Mouse (Mus musculus) kidney, adult 2 months (tissue): Measurements from ENCODE around the gene Rrh. TPM values are rescaled to one million over a fixed set of nuclear protein-coding genes. Genes with fewer than 3 reads are reported as not detected.

Source experiments
- DNase-seq: peaks from one replicate; pipeline ENCODE4 v3.0.0; 2021
- H3K27ac ChIP-seq: fragments of 200-500 bp; 2 replicates; pipeline ENCODE4 v1.5.1; 2012; ENCODE audit warnings: low read depth, low read length, control low read depth, inconsistent platforms; ENCODE audit not compliant: insufficient read depth
- H3K27me3 ChIP-seq: fragments of 200-500 bp; replicated peaks from 2 replicates; pipeline ENCODE4 v1.6.1; 2012; ENCODE audit warnings: mild to moderate bottlenecking, moderate library complexity, low read length, inconsistent platforms; ENCODE audit not compliant: control insufficient read depth, insufficient read depth
- H3K36me3 ChIP-seq: fragments of 200-500 bp; 2 replicates; pipeline ENCODE4 v1.6.1; 2012; ENCODE audit warnings: mild to moderate bottlenecking, moderate library complexity, low read length, inconsistent platforms; ENCODE audit not compliant: control insufficient read depth, insufficient read depth
- H3K4me1 ChIP-seq: fragments of 200-500 bp; 2 replicates; pipeline ENCODE4 v1.6.1; 2011; ENCODE audit warnings: low read length; ENCODE audit not compliant: control insufficient read depth, insufficient read depth
- H3K4me3 ChIP-seq: fragments of 200-500 bp; 2 replicates; pipeline ENCODE4 v1.5.1; 2011; ENCODE audit warnings: mild to moderate bottlenecking, low read depth, low read length, control low read depth; ENCODE audit not compliant: insufficient read depth
- CTCF ChIP-seq: fragments of 200-500 bp; conservative IDR thresholded peaks from 2 replicates; pipeline ENCODE4 v1.5.1; 2011; ENCODE audit warnings: low read depth, mild to moderate bottlenecking, control low read depth, low read length, moderate library complexity, mixed read lengths; ENCODE audit not compliant: insufficient read depth, insufficient read length
- POLR2A ChIP-seq: fragments of 200-500 bp; IDR thresholded peaks from one replicate; pipeline ENCODE4 v1.6.1; 2011; ENCODE audit warnings: low read depth, low read length, control low read depth
- WGBS: fragments of 180-500 bp; shearing (Covaris S2); methylation state at CpG from one replicate; pipeline ENCODE4 v1.1.7; 2018; 5-methylcytosine and 5-hydroxymethylcytosine counted together
- polyA plus RNA-seq: library from polyadenylated mRNA; depleted of rRNA; stranded (reverse); fragments of >200 nt; gene quantifications from 2 replicates; pipeline ENCODE4 v1.2.3, GENCODE M21; 2012; rRNA removed

Rrh gene
- polyA plus RNA-seq, 1 experiment, result not detected

DNA sequence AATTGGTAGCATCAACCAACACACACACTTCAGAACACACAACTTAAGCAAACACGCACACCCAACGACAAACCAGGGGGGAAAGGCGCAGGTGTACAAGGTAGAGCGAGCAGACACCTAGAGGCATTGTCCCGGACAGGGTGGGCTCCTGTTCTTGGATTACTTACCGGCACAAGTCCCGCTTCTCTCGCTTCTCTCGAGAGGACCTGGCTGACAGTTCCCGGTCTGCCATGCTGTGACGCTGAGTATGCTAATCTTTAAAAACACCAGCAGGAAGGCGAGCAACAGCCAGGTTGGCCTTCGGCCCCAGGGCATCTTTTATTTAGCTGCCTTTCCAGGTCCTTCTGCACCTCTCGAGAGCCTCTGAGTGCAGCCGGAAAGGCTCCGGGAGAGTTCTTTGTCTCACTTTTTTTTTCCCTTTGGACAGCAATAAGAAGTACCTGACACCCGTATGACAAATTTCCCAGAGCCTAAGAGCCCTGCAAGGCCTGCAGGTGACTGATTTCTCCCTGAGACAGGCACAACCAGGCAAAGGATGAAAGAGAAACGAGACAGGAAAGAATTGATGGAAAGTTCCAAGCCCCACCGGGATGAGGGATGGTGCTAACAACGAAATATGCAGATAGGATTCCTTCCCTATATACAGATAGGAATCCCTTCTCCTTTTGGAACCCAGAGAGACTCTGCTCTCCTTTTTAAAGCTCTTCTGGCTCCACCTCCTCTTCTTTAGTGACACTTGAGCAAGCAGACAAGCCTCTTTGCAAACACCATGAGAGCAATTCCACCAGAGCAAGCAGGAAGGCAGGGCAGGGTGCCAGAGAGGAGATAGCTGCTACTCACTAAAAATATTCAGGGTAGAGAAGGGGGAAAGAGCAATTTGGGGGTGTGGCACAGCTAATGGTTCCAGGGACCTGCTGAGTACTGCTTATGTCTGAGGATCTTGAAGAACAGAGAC, 67.5 kb downstream of the Rrh start, which contains the start of gene Egf:
Gene Egf, minus strand, starts transcription at position 667 of the 955 bp plus-strand sequence.
- DNase-seq, result peak; percentile 84
- Histone ChIP-seq H3K27me3 (no peaks in the 10 kb centered on the region), H3K36me3 (no peaks in the 10 kb centered on the region), H3K4me1 (no peaks in the 10 kb centered on the region), H3K27ac (peak within 1 kb of the TSS; percentile 93), H3K4me3 (peak within 1 kb of the TSS; percentile 68)
- 5% methylated on average over 20 of the region's 20 CpGs for WGBS
- no peak for TF ChIP-seq CTCF
- no peak for TF ChIP-seq POLR2A

Other genes with a start within 250 kb of the Rrh start
- 917 and 1,191 TPM in 2 replicates for gene Egf, start 67.3 kb downstream of the Rrh start, polyA plus RNA-seq
- 0.16 and 0.33 TPM in 2 replicates for gene Lrit3, start 18.6 kb downstream of the Rrh start, polyA plus RNA-seq
- 16.0 and 28.6 TPM in 2 replicates for gene Gar1, start 8.8 kb upstream of the Rrh start, polyA plus RNA-seq
- 10.3 and 11.2 TPM in 2 replicates for gene Cfi, start 13.3 kb upstream of the Rrh start, polyA plus RNA-seq
- gene Pla2g12a, start 56.0 kb upstream of the Rrh start, polyA plus RNA-seq, result 46.6 and 55.2 TPM in 2 replicates
- 43.1 and 48.8 TPM in 2 replicates for gene Casp6, start 78.8 kb upstream of the Rrh start, polyA plus RNA-seq
- gene Mcub, start 147.6 kb upstream of the Rrh start, polyA plus RNA-seq, result 1.7 and 3.1 TPM in 2 replicates
- 38.1 and 38.7 TPM in 2 replicates for gene Sec24b, start 239.0 kb upstream of the Rrh start, polyA plus RNA-seq